Mouse (Mus musculus) embryonic facial prominence, embryonic 14.5 days (tissue): ENCODE results near the gene Gm42417. TPM values are rescaled to one million over a fixed set of nuclear protein-coding genes. Genes with fewer than 3 reads are reported as not detected.

Experiments used
- ATAC-seq: fragments of 200-750 bp; cut with Nextera tagmentation; 2 replicates; pipeline ENCODE4 v1.8.0; 2017; ENCODE audit warnings: low read depth, moderate number of reproducible peaks, moderate TSS enrichment
- DNase-seq: peaks from one replicate; pipeline ENCODE4 v3.0.0-alpha.2; 2015; ENCODE audit warnings: low spot score
- H3K27ac ChIP-seq: fragments of 300-500 bp; sonication (generic); replicated peaks from 2 replicates; pipeline ENCODE4 v1.5.1; 2014; ENCODE audit warnings: low read depth, mild to moderate bottlenecking, low read length, moderate library complexity
- H3K27me3 ChIP-seq: fragments of 300-500 bp; sonication (generic); replicated peaks from 2 replicates; pipeline ENCODE4 v1.6.1; 2014; ENCODE audit warnings: low read length; ENCODE audit not compliant: control insufficient read depth, insufficient read depth
- H3K36me3 ChIP-seq: fragments of 300-500 bp; sonication (generic); 2 replicates; pipeline ENCODE4 v1.6.1; 2014; ENCODE audit warnings: low read length, mixed read lengths; ENCODE audit not compliant: control insufficient read depth, insufficient read depth
- H3K4me1 ChIP-seq: fragments of 300-500 bp; sonication (generic); 2 replicates; pipeline ENCODE4 v1.6.1; 2014; ENCODE audit warnings: antibody characterized with exemption, low read length; ENCODE audit not compliant: control insufficient read depth, insufficient read depth
- H3K4me2 ChIP-seq: fragments of 300-500 bp; sonication (generic); 2 replicates; pipeline ENCODE4 v1.6.1; 2014; ENCODE audit warnings: low read depth, mild to moderate bottlenecking, low read length, moderate library complexity, mixed read lengths
- H3K4me3 ChIP-seq: fragments of 300-500 bp; sonication (generic); 2 replicates; pipeline ENCODE4 v1.5.1; 2014; ENCODE audit warnings: low read depth, mild to moderate bottlenecking, low read length
- H3K9ac ChIP-seq: fragments of 300-500 bp; sonication (generic); 2 replicates; pipeline ENCODE4 v1.6.1; 2014; ENCODE audit warnings: low read depth, mild to moderate bottlenecking, low read length, moderate library complexity, mixed read lengths
- H3K9me3 ChIP-seq: fragments of 300-500 bp; sonication (generic); 2 replicates; pipeline ENCODE4 v1.6.1; 2016; ENCODE audit warnings: low read length; ENCODE audit not compliant: control insufficient read depth
- WGBS: fragments of 180-500 bp; shearing (Covaris S2); extraction: QIAGEN DNeasy Blood & Tissue Kit; methylation state at CpG from one replicate; pipeline ENCODE4 v1.1.7; 2014; 5-methylcytosine and 5-hydroxymethylcytosine counted together
- polyA plus RNA-seq: library from polyadenylated mRNA; unstranded; fragments of >200 nt; fragmentation: Nextera tagmentation; extraction: Ambion mirVana; gene quantifications from 2 replicates; pipeline ENCODE4 v1.2.1, GENCODE M21; 2014

Gene Gm42417
- polyA plus RNA-seq, 1 experiment from 2014 or later, result not detected

DNA sequence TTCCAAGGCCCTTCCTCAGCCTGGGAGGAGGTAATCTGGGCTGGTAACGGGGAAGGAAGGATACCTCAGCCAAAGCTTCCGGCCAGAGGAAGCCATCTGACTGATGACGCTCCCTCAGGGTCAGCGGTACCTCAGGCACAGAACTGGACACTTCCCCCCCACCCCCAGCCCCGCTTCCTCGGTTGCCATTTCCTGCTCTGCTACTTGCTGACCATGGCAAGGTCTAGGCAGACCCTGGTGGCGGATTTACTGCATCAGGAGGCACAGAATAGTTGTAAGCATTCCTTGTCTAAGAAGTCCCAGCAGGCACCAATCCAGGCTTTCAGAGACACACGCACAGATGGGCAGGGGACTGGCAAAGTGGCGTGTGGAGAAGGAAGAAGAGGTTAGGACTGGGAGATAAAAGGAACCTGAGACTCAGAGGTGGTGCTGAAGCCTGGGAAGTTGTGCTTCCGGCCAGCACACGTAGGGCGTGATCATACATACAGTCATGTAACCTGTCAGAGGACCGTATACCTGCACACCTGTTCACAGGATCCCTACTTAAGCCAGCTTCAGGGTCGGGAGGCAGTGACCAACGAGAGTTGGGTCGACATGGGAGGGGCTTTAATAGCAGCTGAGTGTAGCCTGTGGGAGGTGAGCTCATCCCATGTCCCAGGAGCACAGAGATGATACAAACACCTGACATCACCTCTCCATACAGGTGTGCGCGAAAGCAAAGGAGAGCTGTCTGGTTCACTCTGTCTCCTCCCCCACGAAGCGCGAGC, 15.6 kb upstream of the Gm42417 start:
- DNase-seq (no peak), ATAC-seq (no peak)
- peak overlapping the region; percentile 90 for H3K4me2 ChIP-seq
- no peaks in the 10 kb centered on the region for H3K9me3 ChIP-seq
- H3K36me3 ChIP-seq, result peaks cover 51% of the 10 kb centered on the region
- 65% methylated on average over 21 of the region's 21 CpGs for WGBS
- H3K27me3 ChIP-seq, result no peaks in the 10 kb centered on the region
- H3K9ac ChIP-seq, result peak overlapping the region; percentile 97
- H3K27ac ChIP-seq, result peak overlapping the region; percentile 100; the same call in 1 of the 2 replicates
- peak overlapping the region; percentile 96 for H3K4me3 ChIP-seq
- H3K4me1 ChIP-seq, result peaks cover 22% of the 10 kb centered on the region

DNA sequence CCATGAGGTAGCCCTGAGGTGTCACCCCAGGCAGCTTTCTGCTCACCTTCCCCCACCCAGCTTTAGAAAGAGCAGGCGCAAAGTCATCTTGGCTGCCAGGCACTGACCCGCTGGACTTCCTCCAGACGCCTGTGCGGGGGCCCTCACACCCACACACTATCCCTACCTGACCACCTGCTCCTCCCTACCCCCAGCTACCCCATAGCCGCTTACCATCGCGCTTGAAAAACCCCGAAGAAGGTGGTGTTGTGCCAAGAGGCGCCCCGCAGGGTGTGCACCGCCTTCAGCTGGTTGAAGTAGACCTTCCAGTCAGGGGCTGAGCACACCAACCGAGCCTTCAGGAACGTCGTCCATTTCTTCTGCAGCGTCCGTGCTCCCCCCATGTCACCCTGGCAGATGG, 13.3 kb upstream of the Gm42417 start:
- DNase-seq (no peak), ATAC-seq (no peak)
- peaks cover 20% of the 10 kb centered on the region for H3K4me1 ChIP-seq
- H3K27ac ChIP-seq, result no peak overlapping the region
- 89% methylated on average over 16 of the region's 16 CpGs for WGBS
- H3K27me3 ChIP-seq, result no peaks in the 10 kb centered on the region
- H3K4me2 ChIP-seq, result no peak overlapping the region
- no peak overlapping the region for H3K4me3 ChIP-seq
- peaks cover 63% of the 10 kb centered on the region for H3K36me3 ChIP-seq
- no peak overlapping the region for H3K9ac ChIP-seq
- no peaks in the 10 kb centered on the region for H3K9me3 ChIP-seq

DNA sequence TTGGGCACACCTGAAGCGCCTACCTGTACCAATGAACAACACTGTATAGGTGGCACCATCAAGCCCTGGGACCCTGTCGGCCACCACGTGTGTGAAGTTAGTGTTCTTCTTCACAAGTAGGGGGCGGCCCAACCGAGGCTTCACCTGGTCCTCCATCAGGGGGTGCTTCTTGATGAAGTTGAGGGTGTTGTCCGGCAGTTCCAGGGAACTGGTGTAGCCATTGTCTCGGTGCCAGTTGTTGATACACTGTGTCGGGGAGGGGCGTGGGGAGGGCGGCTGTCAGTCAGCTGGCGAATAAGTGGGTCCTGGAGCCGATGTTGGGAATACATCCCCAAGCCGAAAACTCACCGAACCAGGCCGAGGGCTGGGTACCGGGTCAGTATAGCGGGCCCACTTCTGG, 12.7 kb upstream of the Gm42417 start:
- H3K36me3 ChIP-seq, result peaks cover 63% of the 10 kb centered on the region
- H3K9me3 ChIP-seq, result no peaks in the 10 kb centered on the region
- ATAC-seq (no peak), DNase-seq (no peak)
- H3K4me3 ChIP-seq, result no peak overlapping the region
- WGBS, result 82% methylated on average over 16 of the region's 17 CpGs
- no peak overlapping the region for H3K9ac ChIP-seq
- peaks cover 22% of the 10 kb centered on the region for H3K4me1 ChIP-seq
- no peak overlapping the region for H3K4me2 ChIP-seq
- no peak overlapping the region for H3K27ac ChIP-seq
- no peaks in the 10 kb centered on the region for H3K27me3 ChIP-seq

DNA sequence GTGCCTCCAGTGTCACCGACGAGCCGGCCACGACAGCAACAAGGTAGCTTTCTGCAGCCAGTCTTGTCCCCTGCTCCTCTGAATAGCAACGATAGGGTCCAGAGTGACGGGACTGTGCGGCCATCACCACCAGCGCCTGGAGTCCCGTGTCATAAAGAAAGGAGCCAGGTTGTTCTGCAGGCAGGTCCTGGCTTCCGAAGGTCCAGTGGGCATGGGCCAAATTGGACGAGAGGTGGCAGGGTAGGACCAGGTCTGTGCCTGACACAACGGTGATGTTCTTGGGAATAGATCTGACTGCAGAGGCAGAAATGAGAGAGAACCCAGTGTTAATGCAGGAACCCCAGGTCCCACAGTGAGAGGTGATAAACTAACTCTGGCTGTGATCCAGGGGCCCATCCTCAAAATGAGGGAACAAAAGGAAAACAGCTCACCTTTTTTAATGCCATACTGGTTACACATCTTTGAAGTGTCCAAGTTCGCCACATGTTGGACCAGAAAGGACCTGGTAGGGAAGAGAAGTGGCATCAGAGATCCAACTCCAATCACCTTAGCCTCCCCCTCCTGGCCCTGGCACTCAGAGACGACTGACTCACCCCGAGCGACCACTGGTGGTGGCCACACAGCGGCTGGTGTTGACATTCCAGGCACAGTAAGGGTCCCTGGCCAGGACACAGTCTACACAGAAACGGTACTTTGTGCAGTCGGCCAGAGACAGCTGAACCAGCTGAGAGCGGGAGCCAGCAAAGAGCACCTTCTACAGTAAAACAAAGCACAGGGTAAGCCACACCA, 11.0 kb upstream of the Gm42417 start:
- peaks cover 21% of the 10 kb centered on the region for H3K4me1 ChIP-seq
- H3K9ac ChIP-seq, result no peak overlapping the region
- peaks cover 63% of the 10 kb centered on the region for H3K36me3 ChIP-seq
- 81% methylated on average over 20 of the region's 20 CpGs for WGBS
- H3K4me2 ChIP-seq, result no peak overlapping the region
- no peak overlapping the region for H3K4me3 ChIP-seq
- no peaks in the 10 kb centered on the region for H3K27me3 ChIP-seq
- no peaks in the 10 kb centered on the region for H3K9me3 ChIP-seq
- ATAC-seq (no peak), DNase-seq (no peak)
- no peak overlapping the region for H3K27ac ChIP-seq

DNA sequence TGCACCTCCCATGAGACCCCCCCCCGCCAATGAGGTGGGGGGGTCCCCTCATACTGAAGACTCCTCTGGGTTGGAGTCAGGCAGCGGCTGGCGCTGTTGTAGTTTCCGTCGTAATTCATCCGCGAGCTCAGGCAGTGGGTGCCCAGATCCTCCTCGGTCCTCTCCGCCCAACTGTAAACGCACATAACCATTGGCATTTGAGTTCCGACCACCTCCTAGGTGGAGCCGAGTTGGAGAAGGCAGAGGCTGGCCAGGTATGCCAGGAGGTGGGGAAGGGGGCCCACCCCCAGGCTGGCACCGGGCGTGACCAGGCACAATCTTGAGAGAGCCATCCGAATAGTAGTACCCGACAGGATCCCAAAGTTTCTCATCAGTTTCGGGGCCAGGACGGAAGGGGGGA, 10.3 kb upstream of the Gm42417 start:
- ATAC-seq, result no peak

DNA sequence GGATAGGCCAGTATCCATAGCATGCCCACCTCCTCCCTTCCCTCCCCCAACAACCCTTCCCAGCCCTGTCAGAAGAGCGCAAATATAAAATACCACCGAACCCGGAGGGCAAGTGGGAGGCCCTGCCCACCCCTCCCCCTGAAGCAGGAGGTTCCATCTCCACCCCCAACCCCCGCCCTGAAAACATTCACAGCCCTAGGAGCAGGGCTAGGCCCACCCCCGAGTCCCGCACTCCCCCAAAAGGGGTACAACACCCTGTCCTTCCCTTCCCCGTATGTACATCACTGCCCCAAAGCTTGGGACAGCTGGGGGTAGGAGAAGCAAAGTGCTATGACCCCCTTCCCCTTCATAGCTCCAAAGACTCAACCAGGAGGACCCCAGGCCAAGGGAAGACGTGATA, 9.5 kb upstream of the Gm42417 start:
- no peak for DNase-seq
- Histone ChIP-seq H3K27me3 (no peaks in the 10 kb centered on the region), H3K4me2 (no peak overlapping the region), H3K4me3 (no peak overlapping the region), H3K9me3 (no peaks in the 10 kb centered on the region), H3K4me1 (peaks cover 19% of the 10 kb centered on the region), H3K27ac (no peak overlapping the region), H3K36me3 (peaks cover 52% of the 10 kb centered on the region), H3K9ac (no peak overlapping the region; the same call in 1 of the 2 replicates)
- no peak for ATAC-seq
- 42% methylated on average over 8 of the region's 8 CpGs for WGBS

More for the DNA sequence above, 10.3 kb upstream of the Gm42417 start:
- H3K4me3 ChIP-seq, result no peak overlapping the region
- DNase-seq, result no peak
- H3K27ac ChIP-seq, result no peak overlapping the region
- peaks cover 59% of the 10 kb centered on the region for H3K36me3 ChIP-seq
- no peaks in the 10 kb centered on the region for H3K27me3 ChIP-seq
- 78% methylated on average over 17 of the region's 18 CpGs for WGBS
- H3K4me1 ChIP-seq, result peaks cover 19% of the 10 kb centered on the region
- H3K9me3 ChIP-seq, result no peaks in the 10 kb centered on the region
- H3K4me2 ChIP-seq, result no peak overlapping the region
- H3K9ac ChIP-seq, result no peak overlapping the region

DNA sequence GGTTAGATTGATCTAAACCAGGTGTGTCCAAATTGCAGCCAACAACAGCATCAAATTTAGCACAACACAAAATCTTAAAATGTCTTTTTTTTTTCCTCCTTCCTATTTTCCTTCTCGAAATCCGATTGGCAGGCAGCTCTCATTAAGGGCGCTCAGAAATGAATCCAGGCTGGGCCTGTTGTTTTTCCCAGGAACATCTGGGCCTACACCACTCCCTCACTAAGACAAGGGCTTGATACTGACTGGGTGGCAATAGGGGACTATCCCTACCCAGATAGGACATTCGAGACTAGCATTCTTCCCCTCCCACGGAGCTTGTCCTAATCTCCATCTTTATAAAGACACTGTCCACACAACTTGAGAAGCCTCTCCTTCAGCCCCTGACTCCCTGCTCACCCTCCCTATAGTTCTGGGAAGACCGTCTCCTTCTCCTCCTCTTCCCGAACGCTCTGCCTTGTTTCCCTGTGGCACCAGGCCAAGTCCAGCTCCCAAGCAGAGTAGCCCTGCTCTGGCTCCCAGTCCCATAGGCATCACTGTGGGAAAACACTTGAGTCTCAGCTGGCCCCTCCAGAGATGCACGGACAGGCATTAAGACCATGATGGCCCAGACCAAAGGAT, 8.9 kb upstream of the Gm42417 start:
- Histone ChIP-seq H3K9me3 (no peaks in the 10 kb centered on the region), H3K4me2 (no peak overlapping the region), H3K4me1 (peaks cover 19% of the 10 kb centered on the region), H3K9ac (0 out of 2 replicates have a peak overlapping the region, but pooled peaks have one; percentile 34), H3K27ac (peak overlapping the region; percentile 79; the same call in 1 of the 2 replicates), H3K36me3 (peaks cover 45% of the 10 kb centered on the region), H3K4me3 (no peak overlapping the region), H3K27me3 (no peaks in the 10 kb centered on the region)
- 18% methylated on average over 9 of the region's 9 CpGs for WGBS
- DNase-seq (no peak), ATAC-seq (no peak)

DNA sequence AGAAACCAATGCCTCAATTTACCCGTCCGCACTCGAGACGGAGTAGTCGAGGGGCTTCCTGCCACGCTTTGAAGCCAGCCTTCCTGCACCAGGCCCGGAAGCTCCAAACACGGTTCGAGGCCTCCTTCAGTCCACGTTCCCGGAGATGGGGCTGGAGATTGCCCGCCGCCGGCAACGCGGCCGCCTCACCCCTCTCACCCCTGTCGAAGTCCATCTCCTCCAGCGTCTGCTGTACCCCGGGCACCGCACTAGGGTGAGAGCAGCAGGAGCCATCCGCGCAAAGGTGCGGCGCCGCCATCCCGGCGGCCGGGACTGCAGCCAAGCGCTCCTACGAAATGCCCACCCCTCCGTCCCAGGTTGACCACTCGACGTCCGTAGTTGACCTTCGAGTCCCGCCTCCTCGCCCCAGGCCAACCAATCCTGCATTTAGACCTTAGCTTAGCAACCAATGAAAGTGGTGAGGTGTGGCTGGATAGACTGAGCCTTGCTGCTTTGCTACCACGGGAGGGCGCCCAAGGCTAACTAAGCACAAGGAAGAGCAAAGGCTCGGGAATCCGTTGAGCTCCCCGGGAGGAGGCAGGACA, 7.8 kb upstream of the Gm42417 start, which contains the start of gene Ankrd39:
Gene Ankrd39, minus strand, starts transcription at position 558 of the 584 bp plus-strand sequence.
- peak within 1 kb of the TSS; percentile 71 for H3K4me3 ChIP-seq
- ATAC-seq (peak; percentile 97), DNase-seq (peak; percentile 99)
- peak within 1 kb of the TSS; percentile 79 for H3K27ac ChIP-seq
- no peaks in the 10 kb centered on the region for H3K9me3 ChIP-seq
- H3K9ac ChIP-seq, result peak within 1 kb of the TSS; percentile 80
- no peaks in the 10 kb centered on the region for H3K27me3 ChIP-seq
- H3K4me2 ChIP-seq, result peak within 1 kb of the TSS; percentile 83
- under 1% methylated on average over 34 of the region's 43 CpGs for WGBS
- peaks cover 36% of the 10 kb centered on the region for H3K36me3 ChIP-seq
- H3K4me1 ChIP-seq, result peaks cover 19% of the 10 kb centered on the region
